Mouse (Mus musculus) ES-E14 (cell line): ENCODE results near the gene Ddx6.

ENCODE experiments used
- CHD2 ChIP-seq: IDR thresholded peaks from 2 replicates; pipeline ENCODE4 v1.6.1; 2014; ENCODE audit warnings: mild to moderate bottlenecking, low read depth, low read length, inconsistent platforms
- HCFC1 ChIP-seq: IDR thresholded peaks from 2 replicates; pipeline ENCODE4 v1.6.1; 2012; ENCODE audit warnings: low read length, inconsistent platforms, borderline replicate concordance; ENCODE audit not compliant: insufficient read depth
- MAFK ChIP-seq: IDR thresholded peaks from 2 replicates; pipeline ENCODE4 v1.6.1; 2014; ENCODE audit warnings: mild to moderate bottlenecking, low read depth, low read length, inconsistent platforms; ENCODE audit not compliant: insufficient read depth
- ZC3H11A ChIP-seq: IDR thresholded peaks from 2 replicates; pipeline ENCODE4 v1.6.1; 2012; ENCODE audit warnings: low read depth, mild to moderate bottlenecking, inconsistent platforms, low read length, borderline replicate concordance
- ZNF384 ChIP-seq: IDR thresholded peaks from 2 replicates; pipeline ENCODE4 v1.6.1; 2012; ENCODE audit warnings: low read depth, low read length, inconsistent platforms

GRCm38 (mm10) chr9:44581423-44581822 lies 23.3 kb upstream of the Ddx6 start:
- TF ChIP-seq HCFC1 (no peak), ZNF384 (no peak), MAFK (no peak), CHD2 (no peak), ZC3H11A (no peak)
